Mouse (Mus musculus) bone marrow, adult 2 months (tissue): ENCODE results near the gene Iqch. TPM values are rescaled to one million over a fixed set of nuclear protein-coding genes. Genes with fewer than 3 reads are reported as not detected.

Experiments
- H3K27ac ChIP-seq: fragments of 200-500 bp; 2 replicates; pipeline ENCODE4 v1.5.1; 2012; ENCODE audit warnings: low read depth, mild to moderate bottlenecking, control low read depth, inconsistent platforms, low read length; ENCODE audit not compliant: control insufficient read depth, poor library complexity, insufficient read depth
- H3K4me1 ChIP-seq: fragments of 200-500 bp; 2 replicates; pipeline ENCODE4 v1.6.1; 2011; ENCODE audit warnings: low read length; ENCODE audit not compliant: control insufficient read depth, insufficient read depth
- H3K4me3 ChIP-seq: fragments of 200-500 bp; replicated peaks from 2 replicates; pipeline ENCODE3; 2011; ENCODE audit warnings: mild to moderate bottlenecking, low read depth, low read length, control low read depth; ENCODE audit not compliant: control insufficient read depth
- CTCF ChIP-seq: fragments of 200-500 bp; IDR thresholded peaks from 2 replicates; pipeline ENCODE4 v1.5.1; 2011; ENCODE audit warnings: low read length, control low read depth; ENCODE audit not compliant: control insufficient read depth, insufficient read depth
- POLR2A ChIP-seq: fragments of 200-500 bp; IDR thresholded peaks from 2 replicates; pipeline ENCODE4 v1.6.1; 2011; ENCODE audit warnings: low read depth, mild to moderate bottlenecking, control low read depth, low read length, borderline replicate concordance; ENCODE audit not compliant: control insufficient read depth
- WGBS: fragments of 180-500 bp; shearing (Covaris S2); methylation state at CpG from one replicate; pipeline ENCODE4 v1.1.7; 2018; 5-methylcytosine and 5-hydroxymethylcytosine counted together
- polyA plus RNA-seq: library from polyadenylated mRNA; stranded (reverse); fragments of >200 nt; gene quantifications from 2 replicates; pipeline ENCODE4 v1.2.4, GENCODE M21; 2011; ENCODE audit warnings: low replicate concordance; ENCODE audit not compliant: missing spikeins, insufficient read depth, insufficient read length

Gene Iqch
- polyA plus RNA-seq, 1 experiment = not detected

GRCm38 (mm10) chr9:63609246-63609645 is 7.0 kb upstream of the Iqch start:
- Histone ChIP-seq H3K4me1 (peaks cover 21% of the 10 kb centered on the region), H3K27ac (no peak overlapping the region), H3K4me3 (no peak overlapping the region)
- 76% methylated on average over 8 of the region's 8 CpGs for WGBS
- TF ChIP-seq POLR2A (no peak), CTCF (no peak)

GRCm38 (mm10) chr9:63608006-63608405 is 5.7 kb upstream of the Iqch start:
- WGBS = 77% methylated on average over 6 of the region's 6 CpGs
- no peak for TF ChIP-seq POLR2A
- TF ChIP-seq CTCF = no peak
- Histone ChIP-seq H3K4me1 (peaks cover 20% of the 10 kb centered on the region), H3K27ac (no peak overlapping the region), H3K4me3 (no peak overlapping the region)

DNA sequence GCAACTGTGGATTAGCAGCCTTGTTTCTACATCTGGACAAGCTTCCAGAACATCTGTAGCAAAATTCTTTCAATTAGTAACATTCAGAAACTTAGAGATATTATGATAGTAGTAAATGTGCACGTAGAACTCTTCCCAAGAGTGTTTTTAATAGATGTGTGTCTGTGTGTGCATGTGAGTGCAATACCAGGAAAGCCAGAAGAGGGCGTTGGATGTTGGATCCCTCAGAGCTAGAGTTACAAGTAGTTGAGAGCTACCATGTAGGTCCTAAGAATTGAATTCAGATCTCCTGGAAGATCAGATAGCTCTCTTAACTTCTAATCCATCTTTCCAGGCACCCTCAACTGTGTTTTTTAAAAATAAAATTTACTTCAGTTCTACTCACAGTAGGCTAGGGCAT is 4.3 kb upstream of the Iqch start:
- 75% methylated on average over 2 of the region's 2 CpGs for WGBS
- H3K4me3 ChIP-seq = no peak overlapping the region
- H3K4me1 ChIP-seq = peaks cover 14% of the 10 kb centered on the region
- H3K27ac ChIP-seq = no peak overlapping the region
- no peak for TF ChIP-seq CTCF

- WGBS = 25% methylated on average over 6 of the region's 6 CpGs
- TF ChIP-seq POLR2A (no peak), CTCF (no peak)
Measured at GRCm38 (mm10) chr9:63603849-63604248, 1.6 kb upstream of the Iqch start.

DNA sequence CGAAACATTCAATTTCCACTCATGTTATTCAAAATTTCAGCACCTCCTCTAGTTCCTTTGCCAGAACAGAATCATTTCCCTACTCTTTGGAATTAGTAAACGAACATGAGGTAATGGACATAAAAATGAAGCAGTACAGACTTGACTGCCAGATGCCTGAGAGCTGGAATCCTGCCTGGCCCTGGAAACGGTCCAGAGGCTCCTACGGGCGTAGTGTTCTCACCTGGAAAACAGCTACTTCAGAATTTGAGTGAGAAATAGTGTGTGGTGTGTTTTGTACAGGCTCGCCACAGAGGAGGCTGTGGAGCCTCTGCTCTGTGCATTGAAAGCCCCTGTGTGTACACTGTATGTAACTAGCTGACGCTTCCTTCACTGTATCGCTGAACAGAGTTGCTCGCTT is 5.6 kb downstream of the Iqch start:
- Histone ChIP-seq H3K27ac (no peak overlapping the region), H3K4me3 (no peak overlapping the region), H3K4me1 (no peaks in the 10 kb centered on the region)
- no peak for TF ChIP-seq POLR2A
- no peak for TF ChIP-seq CTCF
- WGBS = 82% methylated on average over 9 of the region's 9 CpGs

More at GRCm38 (mm10) chr9:63603849-63604248, 1.6 kb upstream of the Iqch start:
- H3K27ac ChIP-seq = peak overlapping the region; percentile 8; the same call in 1 of the 2 replicates
- peaks cover 7% of the 10 kb centered on the region for H3K4me1 ChIP-seq
- H3K4me3 ChIP-seq = peak overlapping the region; percentile 57

GRCm38 (mm10) chr9:63595652-63596051 is 6.6 kb downstream of the Iqch start:
- Histone ChIP-seq H3K4me1 (no peaks in the 10 kb centered on the region), H3K27ac (no peak overlapping the region), H3K4me3 (no peak overlapping the region)
- TF ChIP-seq CTCF = no peak
- TF ChIP-seq POLR2A = no peak
- WGBS = 53% methylated on average over 8 of the region's 8 CpGs

- Histone ChIP-seq H3K4me3 (no peak overlapping the region), H3K4me1 (no peaks in the 10 kb centered on the region), H3K27ac (no peak overlapping the region)
- no peak for TF ChIP-seq CTCF
- TF ChIP-seq POLR2A = no peak
- WGBS = 71% methylated on average over 1 of the region's 1 CpGs
Measured at GRCm38 (mm10) chr9:63595032-63595431, 7.3 kb downstream of the Iqch start.

GRCm38 (mm10) chr9:63591661-63592256 is 10.5 kb downstream of the Iqch start:
- TF ChIP-seq CTCF = no peak
- TF ChIP-seq POLR2A = no peak
- no peak overlapping the region for H3K27ac ChIP-seq
- no peaks in the 10 kb centered on the region; the same call in 1 of the 2 replicates for H3K4me1 ChIP-seq
- 53% methylated on average over 8 of the region's 8 CpGs for WGBS
- no peak overlapping the region for H3K4me3 ChIP-seq

DNA sequence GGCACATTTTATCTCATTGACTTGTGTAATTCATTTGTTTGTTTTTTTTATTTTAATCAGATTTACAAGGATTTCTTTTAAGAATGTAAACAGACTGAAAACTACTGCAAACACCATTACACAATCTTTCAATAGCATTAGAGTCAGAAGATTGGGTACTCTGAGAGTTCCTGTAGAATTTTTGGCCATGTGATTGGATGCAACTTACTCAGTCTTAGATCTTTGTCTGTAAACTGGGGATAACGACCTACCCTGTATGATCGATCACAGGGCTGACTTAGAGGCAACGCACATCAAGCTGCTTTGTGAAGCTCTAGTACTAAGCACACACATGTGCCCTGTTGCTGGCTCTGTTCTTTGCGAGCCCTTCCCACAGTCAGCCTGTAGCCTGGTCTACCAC is 11.7 kb downstream of the Iqch start:
- TF ChIP-seq CTCF = no peak
- no peak for TF ChIP-seq POLR2A
- H3K27ac ChIP-seq = no peak overlapping the region
- 92% methylated on average over 4 of the region's 4 CpGs for WGBS
- H3K4me3 ChIP-seq = no peak overlapping the region
- H3K4me1 ChIP-seq = no peaks in the 10 kb centered on the region; the same call in 1 of the 2 replicates
